Mouse (Mus musculus): ENCODE results near the gene Gm5934.
"Not testable (repeated sequence)": the region's sequence is repeated elsewhere in the genome, so short reads cannot be mapped to it uniquely, and the experiment has no call there.

Gm5934 gene

DNA sequence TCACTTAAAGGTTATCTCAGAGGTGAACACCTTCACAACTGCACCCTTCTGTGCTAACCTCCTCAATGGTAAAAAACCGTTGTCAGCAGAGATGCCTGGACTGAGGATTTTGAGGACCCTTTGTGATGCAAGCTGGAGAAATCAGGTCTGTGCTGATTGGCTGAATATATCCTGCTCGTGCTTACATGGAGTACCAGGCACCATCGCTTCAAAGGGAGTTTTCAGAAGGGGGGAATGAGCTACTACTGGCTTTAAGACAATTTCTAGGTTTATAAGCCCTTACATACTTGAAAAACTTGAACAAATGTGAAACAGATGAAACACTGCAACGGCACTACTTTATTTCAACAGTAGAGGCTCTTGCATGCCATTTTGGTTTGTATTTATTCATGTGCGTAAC lies at the start of gene Gm5934:
TSS of gene Gm5934 (minus strand) at position 101 of the 400 bp plus-strand sequence.
- not testable (repeated sequence) for DNase-seq (ENCODE audit: low spot score in 2 of 2)

Measured in frontal cortex, postnatal 25 days (tissue).